Mouse (Mus musculus) midbrain, postnatal 0 days (tissue): Measurements from ENCODE around the gene Kcnc2. TPM values are rescaled to one million over a fixed set of nuclear protein-coding genes. Genes with fewer than 3 reads are reported as not detected.
A peak's percentile ranks its signal among the peaks of the same experiment; 100 is the strongest.

ENCODE experiments used
- ATAC-seq: fragments of 200-750 bp; cut with Nextera tagmentation; 2 replicates; pipeline ENCODE4 v1.8.0; 2017; ENCODE audit warnings: moderate number of reproducible peaks, mild to moderate bottlenecking, moderate TSS enrichment, moderate library complexity; ENCODE audit not compliant: low FRiP score
- DNase-seq: peaks from one replicate; pipeline ENCODE4 v3.0.0-alpha.2; 2015; ENCODE audit warnings: low spot score
- H3K27ac ChIP-seq: fragments of 300-500 bp; sonication (generic); 2 replicates; pipeline ENCODE4 v1.5.1; 2014; ENCODE audit warnings: low read depth, mild to moderate bottlenecking, low read length, mixed read lengths
- H3K27me3 ChIP-seq: fragments of 300-500 bp; sonication (generic); 2 replicates; pipeline ENCODE4 v1.6.1; 2014; ENCODE audit warnings: low read length, control low read depth, mixed read lengths; ENCODE audit not compliant: insufficient read depth
- H3K36me3 ChIP-seq: fragments of 300-500 bp; sonication (generic); 2 replicates; pipeline ENCODE4 v1.6.1; 2014; ENCODE audit warnings: low read length, control low read depth, mixed read lengths; ENCODE audit not compliant: insufficient read depth
- H3K4me1 ChIP-seq: fragments of 300-500 bp; sonication (generic); 2 replicates; pipeline ENCODE4 v1.6.1; 2014; ENCODE audit warnings: mild to moderate bottlenecking, control low read depth, antibody characterized with exemption, low read length, mixed read lengths; ENCODE audit not compliant: insufficient read depth
- H3K4me2 ChIP-seq: fragments of 300-500 bp; sonication (generic); 2 replicates; pipeline ENCODE4 v1.6.1; 2014; ENCODE audit warnings: low read depth, mild to moderate bottlenecking, low read length, mixed read lengths; ENCODE audit not compliant: poor library complexity, severe bottlenecking
- H3K4me3 ChIP-seq: fragments of 300-500 bp; sonication (generic); 2 replicates; pipeline ENCODE4 v1.5.1; 2014; ENCODE audit warnings: low read depth, mild to moderate bottlenecking, low read length, moderate library complexity
- H3K9ac ChIP-seq: fragments of 300-500 bp; sonication (generic); replicated peaks from 2 replicates; pipeline ENCODE4 v1.6.1; 2014; ENCODE audit warnings: mild to moderate bottlenecking, low read length, moderate library complexity, mixed read lengths; ENCODE audit not compliant: poor library complexity, severe bottlenecking
- H3K9me3 ChIP-seq: fragments of 300-500 bp; sonication (generic); 2 replicates; pipeline ENCODE4 v1.6.1; 2016; ENCODE audit warnings: low read length, control low read depth
- CTCF ChIP-seq: IDR thresholded peaks from 2 replicates; pipeline ENCODE4 v1.5.1; 2016; ENCODE audit warnings: antibody characterized with exemption, mild to moderate bottlenecking
- WGBS: fragments of 180-500 bp; shearing (Covaris S2); extraction: QIAGEN DNeasy Blood & Tissue Kit; methylation state at CpG from one replicate; pipeline ENCODE4 v1.1.7; 2014; 5-methylcytosine and 5-hydroxymethylcytosine counted together
- polyA plus RNA-seq: library from polyadenylated mRNA; unstranded; fragments of >200 nt; fragmentation: Nextera tagmentation; extraction: Ambion mirVana; gene quantifications from 2 replicates; pipeline ENCODE4 v1.2.1, GENCODE M21; 2015
- total RNA-seq: library from RNA; depleted of rRNA; stranded (reverse); fragments of >200 nt; gene quantifications from 2 replicates; pipeline ENCODE4 v1.2.3, GENCODE M21; 2014

Kcnc2 gene
- total and polyA plus RNA-seq, 2 experiments from 2014 or later: 7.0 to 20.6 TPM

DNA sequence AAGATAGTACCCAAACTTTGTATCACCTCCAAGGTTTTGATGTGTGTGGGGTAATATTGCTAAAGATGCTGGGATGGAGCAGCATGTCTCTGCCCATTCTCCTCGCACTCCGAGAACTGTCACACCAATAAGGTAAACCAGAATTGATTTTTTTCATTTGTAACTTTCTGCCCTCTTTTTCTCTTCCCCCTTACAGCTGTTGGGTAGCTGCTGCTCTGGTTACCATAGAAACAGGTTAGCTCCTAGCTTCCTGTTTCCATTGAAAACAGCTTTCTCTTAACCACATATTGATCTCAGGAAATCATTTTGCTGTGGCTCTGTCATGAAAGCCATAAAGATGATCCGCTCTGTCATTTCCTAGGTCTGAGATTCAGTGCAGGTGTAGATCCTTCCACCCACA is 7.1 kb downstream of the Kcnc2 start:
- Histone ChIP-seq H3K4me1 (peaks cover 4% of the 10 kb centered on the region; the same call in 1 of the 2 replicates), H3K4me3 (no peak overlapping the region), H3K27me3 (no peaks in the 10 kb centered on the region), H3K9me3 (no peaks in the 10 kb centered on the region), H3K9ac (no peak overlapping the region), H3K36me3 (no peaks in the 10 kb centered on the region), H3K27ac (no peak overlapping the region; the same call in 1 of the 2 replicates), H3K4me2 (no peak overlapping the region)
- DNase-seq: peak; percentile 7
- ATAC-seq: peak; percentile 13; the same call in 1 of the 2 replicates
- no peak for TF ChIP-seq CTCF
- WGBS: 55% methylated on average over 3 of the region's 3 CpGs

DNA sequence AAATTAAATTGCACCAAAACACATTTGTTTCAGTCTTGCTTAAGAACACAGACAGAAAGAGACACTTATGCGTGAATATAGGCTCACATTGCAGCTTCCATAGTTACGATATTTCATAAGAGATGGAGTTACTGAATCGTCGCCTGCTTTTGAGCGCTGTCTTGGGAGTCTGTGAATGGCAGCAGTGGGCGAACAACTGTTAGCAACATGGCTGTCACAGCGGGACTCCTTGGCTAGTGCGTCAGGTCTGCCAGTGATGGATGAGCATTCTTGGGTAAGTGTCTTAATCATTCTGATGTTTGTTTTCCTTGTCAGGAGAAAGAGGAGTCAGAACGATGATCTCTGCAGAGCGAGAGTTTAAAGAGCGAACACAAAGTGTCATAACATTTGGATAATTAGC is 44.2 kb downstream of the Kcnc2 start:
- Histone ChIP-seq H3K4me2 (no peak overlapping the region), H3K4me3 (no peak overlapping the region), H3K9ac (no peak overlapping the region), H3K4me1 (no peaks in the 10 kb centered on the region), H3K36me3 (no peaks in the 10 kb centered on the region), H3K27me3 (no peaks in the 10 kb centered on the region), H3K27ac (no peak overlapping the region), H3K9me3 (no peaks in the 10 kb centered on the region)
- DNase-seq (peak; percentile 78), ATAC-seq (no peak)
- no peak for TF ChIP-seq CTCF
- 62% methylated on average over 11 of the region's 11 CpGs for WGBS

DNA sequence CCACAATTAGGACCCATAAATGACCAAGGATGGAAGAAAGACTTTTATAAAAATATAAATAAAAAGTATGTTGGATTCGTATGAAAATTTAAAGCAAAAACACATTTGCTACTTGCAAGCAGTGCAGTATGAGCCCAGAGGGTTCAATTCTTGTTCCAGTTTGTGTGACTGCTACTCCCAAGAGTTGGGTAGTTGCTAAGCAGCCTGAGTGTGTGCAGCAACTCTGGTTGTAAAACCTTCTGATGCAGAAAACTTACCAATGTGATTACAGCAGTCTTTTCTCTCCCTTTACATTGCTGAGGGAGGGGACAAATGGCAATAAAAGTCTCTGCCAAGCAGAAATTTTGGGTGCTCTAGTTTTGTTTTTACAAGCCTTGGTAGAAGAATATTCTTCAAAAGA is 46.9 kb downstream of the Kcnc2 start:
- Histone ChIP-seq H3K27me3 (no peaks in the 10 kb centered on the region), H3K4me2 (no peak overlapping the region), H3K4me3 (no peak overlapping the region), H3K9me3 (no peaks in the 10 kb centered on the region), H3K27ac (no peak overlapping the region), H3K9ac (no peak overlapping the region), H3K36me3 (no peaks in the 10 kb centered on the region), H3K4me1 (no peaks in the 10 kb centered on the region)
- 87% methylated on average over 1 of the region's 1 CpGs for whole genome bisulfite sequencing
- ATAC-seq: no peak; the same call in 1 of the 2 replicates
- no peak for TF ChIP-seq CTCF
- peak; percentile 48 for DNase-seq

DNA sequence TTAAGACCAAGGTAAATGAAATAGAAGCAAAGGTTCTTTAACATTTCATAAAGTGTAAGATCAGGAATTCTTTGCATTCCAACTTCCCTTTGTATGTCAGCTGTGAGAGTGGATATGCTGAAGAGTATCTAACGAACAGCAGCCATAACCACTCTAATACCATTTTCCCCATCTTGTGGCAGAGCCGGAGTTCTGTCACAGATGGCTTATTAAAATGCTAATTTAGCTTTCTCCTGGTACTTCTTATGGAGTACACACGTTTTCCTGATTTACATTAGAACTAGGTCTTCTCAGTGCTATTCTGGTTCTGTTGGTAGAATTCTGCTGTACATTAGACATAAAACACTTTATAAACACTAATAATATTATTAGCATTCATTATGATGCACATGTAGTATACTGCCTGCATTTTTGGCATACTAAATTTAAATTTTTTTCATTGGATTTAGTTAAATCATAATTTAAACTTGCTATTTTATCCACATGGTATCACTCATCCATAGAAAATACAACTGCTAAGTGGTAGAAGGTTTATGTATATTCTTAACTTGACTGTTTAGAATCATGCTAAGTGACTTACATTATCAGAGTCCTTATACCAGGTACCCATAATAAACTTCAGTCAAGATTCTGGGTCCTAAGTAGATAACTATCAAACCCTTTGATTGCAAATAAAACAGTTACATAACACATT is 86.9 kb downstream of the Kcnc2 start:
- no peak for TF ChIP-seq CTCF
- DNase-seq: peak; percentile 10

DNA sequence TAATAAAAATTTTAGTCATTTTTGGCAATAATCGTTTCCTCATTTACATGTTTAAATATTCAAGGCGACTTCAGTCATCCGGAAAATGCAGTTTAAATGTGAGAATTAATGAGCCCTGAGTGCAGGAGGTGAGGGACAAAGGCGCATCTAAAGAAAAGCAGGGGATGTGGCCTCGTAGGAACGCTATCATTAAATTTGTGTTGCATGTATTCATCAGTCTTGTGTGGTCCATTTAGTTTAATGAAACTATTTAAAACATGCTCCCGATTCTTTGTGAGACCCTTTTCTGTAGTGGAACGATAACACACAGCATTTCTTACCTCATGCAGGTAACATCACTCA is 87.4 kb downstream of the Kcnc2 start:
- WGBS: 50% methylated on average over 8 of the region's 8 CpGs

More for the DNA sequence above, 86.9 kb downstream of the Kcnc2 start:
- H3K4me3 ChIP-seq: no peak overlapping the region
- no peaks in the 10 kb centered on the region for H3K27me3 ChIP-seq
- no peaks in the 10 kb centered on the region for H3K36me3 ChIP-seq
- ATAC-seq: no peak
- WGBS: 25% methylated on average over 3 of the region's 3 CpGs
- H3K9me3 ChIP-seq: no peaks in the 10 kb centered on the region
- no peak overlapping the region for H3K9ac ChIP-seq
- H3K27ac ChIP-seq: no peak overlapping the region
- H3K4me2 ChIP-seq: no peak overlapping the region
- no peaks in the 10 kb centered on the region for H3K4me1 ChIP-seq

DNA sequence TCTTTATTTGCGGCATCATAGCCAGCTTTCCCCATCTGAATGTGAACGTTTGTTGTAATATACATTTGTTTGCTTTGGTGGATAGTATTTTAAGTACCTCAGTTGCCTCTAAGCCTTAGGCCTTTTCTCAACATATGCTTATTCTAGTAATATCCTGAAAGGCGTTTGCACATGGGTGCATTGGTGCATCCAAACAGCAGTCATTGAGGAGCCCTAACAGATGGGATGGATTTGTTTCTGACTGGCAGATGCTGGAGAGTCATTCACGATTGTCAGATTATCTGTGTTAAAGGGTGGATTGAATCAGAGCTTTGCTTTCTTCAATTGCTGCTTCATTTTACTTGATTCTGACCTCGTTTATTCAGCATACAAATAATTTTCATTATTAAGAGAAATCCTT is 89.8 kb downstream of the Kcnc2 start:
- H3K9me3 ChIP-seq: no peaks in the 10 kb centered on the region
- no peaks in the 10 kb centered on the region for H3K4me1 ChIP-seq
- DNase-seq: peak; percentile 47
- H3K27ac ChIP-seq: no peak overlapping the region
- 66% methylated on average over 5 of the region's 5 CpGs for WGBS
- no peak for TF ChIP-seq CTCF
- no peak for ATAC-seq
- no peaks in the 10 kb centered on the region for H3K27me3 ChIP-seq
- H3K4me2 ChIP-seq: no peak overlapping the region
- H3K4me3 ChIP-seq: no peak overlapping the region
- no peak overlapping the region for H3K9ac ChIP-seq
- no peaks in the 10 kb centered on the region for H3K36me3 ChIP-seq

More for the DNA sequence above, 87.4 kb downstream of the Kcnc2 start:
- TF ChIP-seq CTCF: no peak
- Histone ChIP-seq H3K36me3 (no peaks in the 10 kb centered on the region), H3K27ac (no peak overlapping the region), H3K4me1 (no peaks in the 10 kb centered on the region), H3K27me3 (no peaks in the 10 kb centered on the region), H3K4me3 (no peak overlapping the region), H3K4me2 (no peak overlapping the region), H3K9ac (no peak overlapping the region), H3K9me3 (no peaks in the 10 kb centered on the region)
- no peak for ATAC-seq
- DNase-seq: no peak
